Mouse (Mus musculus): ENCODE results near the gene Gnao1. TPM values are rescaled to one million over a fixed set of nuclear protein-coding genes. Genes with fewer than 3 reads are reported as not detected.

Gnao1 gene
- polyA plus RNA-seq, 1 experiment from 2014 or later = 267 TPM

GRCm38 (mm10) chr8:93881381-93881780 lies 71.6 kb downstream of the Gnao1 start:
- H3K36me3 ChIP-seq = no peaks in the 10 kb centered on the region
- no peak for ATAC-seq (ENCODE audit: low FRiP score, low read depth)
- H3K4me2 ChIP-seq = no peak overlapping the region
- H3K9ac ChIP-seq = no peak overlapping the region
- H3K4me1 ChIP-seq (replicated peaks) = peaks cover 17% of the 10 kb centered on the region; the same call in 1 of the 2 replicates
- WGBS = 96% methylated on average over 6 of the region's 6 CpGs
- no peaks in the 10 kb centered on the region for H3K9me3 ChIP-seq
- no peak overlapping the region for H3K27ac ChIP-seq (replicated peaks)
- no peaks in the 10 kb centered on the region for H3K27me3 ChIP-seq
- H3K4me3 ChIP-seq = no peak overlapping the region

GRCm38 (mm10) chr8:93883241-93883640 lies 73.5 kb downstream of the Gnao1 start:
- Histone ChIP-seq H3K4me3 (no peak overlapping the region), H3K4me1 (replicated peaks) (peaks cover 21% of the 10 kb centered on the region; the same call in 1 of the 2 replicates), H3K9me3 (no peaks in the 10 kb centered on the region), H3K27me3 (no peaks in the 10 kb centered on the region), H3K4me2 (no peak overlapping the region), H3K36me3 (no peaks in the 10 kb centered on the region), H3K27ac (replicated peaks) (no peak overlapping the region), H3K9ac (no peak overlapping the region)
- no peak for ATAC-seq (ENCODE audit: low FRiP score, low read depth)

GRCm38 (mm10) chr8:93883771-93884170 lies 74.0 kb downstream of the Gnao1 start:
- Histone ChIP-seq H3K9ac (no peak overlapping the region), H3K4me3 (no peak overlapping the region), H3K36me3 (no peaks in the 10 kb centered on the region), H3K4me2 (no peak overlapping the region), H3K27me3 (no peaks in the 10 kb centered on the region), H3K27ac (replicated peaks) (no peak overlapping the region), H3K4me1 (replicated peaks) (peaks cover 26% of the 10 kb centered on the region), H3K9me3 (no peaks in the 10 kb centered on the region)
- WGBS = 82% methylated on average over 4 of the region's 4 CpGs
- no peak for ATAC-seq (ENCODE audit: low FRiP score, low read depth)

- no peak for ATAC-seq (ENCODE audit: low FRiP score, low read depth)
- Histone ChIP-seq H3K9me3 (no peaks in the 10 kb centered on the region), H3K27ac (replicated peaks) (no peak overlapping the region)
Measured at GRCm38 (mm10) chr8:93884316-93884715, 74.5 kb downstream of the Gnao1 start.

GRCm38 (mm10) chr8:93886181-93886580 lies 76.4 kb downstream of the Gnao1 start:
- H3K4me1 ChIP-seq (replicated peaks) = peaks cover 42% of the 10 kb centered on the region
- WGBS = 87% methylated on average over 5 of the region's 5 CpGs
- H3K36me3 ChIP-seq = no peaks in the 10 kb centered on the region
- H3K9ac ChIP-seq = no peak overlapping the region
- H3K9me3 ChIP-seq = no peaks in the 10 kb centered on the region
- no peak overlapping the region for H3K4me3 ChIP-seq
- H3K27me3 ChIP-seq = no peaks in the 10 kb centered on the region
- H3K27ac ChIP-seq (replicated peaks) = no peak overlapping the region
- H3K4me2 ChIP-seq = no peak overlapping the region
- ATAC-seq (ENCODE audit: low FRiP score, low read depth) = no peak

More at GRCm38 (mm10) chr8:93884316-93884715, 74.5 kb downstream of the Gnao1 start:
- H3K4me3 ChIP-seq = no peak overlapping the region
- H3K4me2 ChIP-seq = no peak overlapping the region
- no peaks in the 10 kb centered on the region for H3K36me3 ChIP-seq
- peaks cover 32% of the 10 kb centered on the region for H3K4me1 ChIP-seq (replicated peaks)
- 83% methylated on average over 7 of the region's 7 CpGs for WGBS
- H3K9ac ChIP-seq = no peak overlapping the region
- H3K27me3 ChIP-seq = no peaks in the 10 kb centered on the region

GRCm38 (mm10) chr8:93888150-93888676 lies 78.4 kb downstream of the Gnao1 start:
- Histone ChIP-seq H3K9me3 (no peaks in the 10 kb centered on the region), H3K4me1 (replicated peaks) (peaks cover 36% of the 10 kb centered on the region), H3K4me3 (no peak overlapping the region), H3K36me3 (no peaks in the 10 kb centered on the region), H3K4me2 (no peak overlapping the region), H3K27me3 (no peaks in the 10 kb centered on the region), H3K27ac (replicated peaks) (peak overlapping the region; percentile 49; the same call in 1 of the 2 replicates), H3K9ac (no peak overlapping the region)
- WGBS = 67% methylated on average over 4 of the region's 4 CpGs
- no peak for ATAC-seq (ENCODE audit: low FRiP score, low read depth)

- H3K27me3 ChIP-seq = no peaks in the 10 kb centered on the region
- H3K36me3 ChIP-seq = no peaks in the 10 kb centered on the region
- H3K9me3 ChIP-seq = no peaks in the 10 kb centered on the region
- no peak overlapping the region for H3K9ac ChIP-seq
- H3K4me2 ChIP-seq = no peak overlapping the region
- WGBS = 37% methylated on average over 11 of the region's 11 CpGs
- peaks cover 31% of the 10 kb centered on the region for H3K4me1 ChIP-seq (replicated peaks)
- 0 out of 2 replicates have a peak, but pooled peaks have one; percentile 17 for ATAC-seq (ENCODE audit: low FRiP score, low read depth)
- peak overlapping the region; percentile 49 for H3K27ac ChIP-seq (replicated peaks)
- no peak overlapping the region for H3K4me3 ChIP-seq
Measured at GRCm38 (mm10) chr8:93888702-93889480, 79.1 kb downstream of the Gnao1 start.

- WGBS = 67% methylated on average over 3 of the region's 3 CpGs
- peaks cover 19% of the 10 kb centered on the region for H3K36me3 ChIP-seq
- no peak overlapping the region for H3K4me2 ChIP-seq
- H3K4me3 ChIP-seq = no peak overlapping the region
- no peaks in the 10 kb centered on the region for H3K9me3 ChIP-seq
- no peak for ATAC-seq (ENCODE audit: low FRiP score, low read depth)
- H3K27ac ChIP-seq (replicated peaks) = no peak overlapping the region
- no peak overlapping the region for H3K9ac ChIP-seq
- H3K27me3 ChIP-seq = no peaks in the 10 kb centered on the region
- H3K4me1 ChIP-seq (replicated peaks) = peaks cover 27% of the 10 kb centered on the region
Measured at GRCm38 (mm10) chr8:93893556-93893955, 83.8 kb downstream of the Gnao1 start.

- H3K36me3 ChIP-seq = peaks cover 19% of the 10 kb centered on the region
Measured at GRCm38 (mm10) chr8:93896841-93897551, 87.2 kb downstream of the Gnao1 start.

GRCm38 (mm10) chr8:93898570-93898969 lies 88.8 kb downstream of the Gnao1 start:
- WGBS = 87% methylated on average over 4 of the region's 4 CpGs

More at GRCm38 (mm10) chr8:93896841-93897551, 87.2 kb downstream of the Gnao1 start:
- H3K9ac ChIP-seq = no peak overlapping the region
- H3K4me1 ChIP-seq (replicated peaks) = peaks cover 10% of the 10 kb centered on the region; the same call in 1 of the 2 replicates
- no peaks in the 10 kb centered on the region for H3K9me3 ChIP-seq
- 70% methylated on average over 7 of the region's 7 CpGs for WGBS
- no peak overlapping the region for H3K4me2 ChIP-seq
- no peak overlapping the region for H3K4me3 ChIP-seq
- ATAC-seq (ENCODE audit: low FRiP score, low read depth) = no peak
- 0 out of 2 replicates have a peak overlapping the region, but pooled peaks have one; percentile 6 for H3K27ac ChIP-seq (replicated peaks)
- no peaks in the 10 kb centered on the region for H3K27me3 ChIP-seq

GRCm38 (mm10) chr8:93902040-93902439 lies 92.3 kb downstream of the Gnao1 start:
- ATAC-seq (ENCODE audit: low FRiP score, low read depth) = no peak
- no peaks in the 10 kb centered on the region for H3K9me3 ChIP-seq
- WGBS = 66% methylated on average over 3 of the region's 3 CpGs
- peaks cover 24% of the 10 kb centered on the region for H3K4me1 ChIP-seq (replicated peaks)
- peaks cover 8% of the 10 kb centered on the region; the same call in 1 of the 2 replicates for H3K36me3 ChIP-seq
- H3K9ac ChIP-seq = no peak overlapping the region
- H3K4me3 ChIP-seq = no peak overlapping the region
- no peak overlapping the region for H3K27ac ChIP-seq (replicated peaks)
- no peak overlapping the region for H3K4me2 ChIP-seq
- no peaks in the 10 kb centered on the region for H3K27me3 ChIP-seq

More at GRCm38 (mm10) chr8:93898570-93898969, 88.8 kb downstream of the Gnao1 start:
- Histone ChIP-seq H3K4me3 (no peak overlapping the region), H3K9ac (no peak overlapping the region), H3K36me3 (peaks cover 19% of the 10 kb centered on the region), H3K4me1 (replicated peaks) (peaks cover 10% of the 10 kb centered on the region; the same call in 1 of the 2 replicates), H3K9me3 (no peaks in the 10 kb centered on the region), H3K4me2 (no peak overlapping the region), H3K27ac (replicated peaks) (no peak overlapping the region), H3K27me3 (no peaks in the 10 kb centered on the region)
- ATAC-seq (ENCODE audit: low FRiP score, low read depth) = no peak

GRCm38 (mm10) chr8:93906961-93907360 lies 97.2 kb downstream of the Gnao1 start:
- H3K27me3 ChIP-seq = no peaks in the 10 kb centered on the region
- H3K9ac ChIP-seq = no peak overlapping the region
- H3K4me3 ChIP-seq = no peak overlapping the region
- H3K4me1 ChIP-seq (replicated peaks) = peaks cover 49% of the 10 kb centered on the region
- WGBS = 91% methylated on average over 6 of the region's 6 CpGs
- no peaks in the 10 kb centered on the region for H3K9me3 ChIP-seq
- no peak for ATAC-seq (ENCODE audit: low FRiP score, low read depth)
- H3K36me3 ChIP-seq = no peaks in the 10 kb centered on the region
- peak overlapping the region; percentile 72 for H3K27ac ChIP-seq (replicated peaks)
- no peak overlapping the region for H3K4me2 ChIP-seq
